10 mouse cellular contexts compared by ENCODE assay signal in the genomic region with DNA sequence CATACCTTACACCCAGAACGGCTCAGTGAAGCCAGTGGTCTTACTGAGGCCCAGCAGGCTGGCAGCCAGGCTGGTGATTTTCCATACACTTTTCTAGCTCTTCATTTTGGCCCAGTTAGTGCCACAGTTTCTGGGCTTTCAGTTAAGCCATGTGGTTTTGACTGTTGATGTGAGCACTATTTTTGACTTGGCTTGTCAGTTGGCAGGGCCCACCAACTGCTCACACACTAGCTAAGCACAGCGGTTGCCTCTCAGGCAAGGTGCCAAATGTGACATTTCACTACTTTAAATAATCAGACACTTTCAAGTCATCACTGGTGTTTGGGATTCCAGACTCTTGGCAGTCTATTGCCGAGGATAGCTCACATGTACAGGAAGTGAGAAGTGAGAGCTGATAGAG.
DNase-seq lines count a peak whose midpoint lies in the region; ATAC-seq lines count a peak whose summit lies in the region.
"Had no signal": no experiment of that assay in that cellular context is flagged by ENCODE, and none has a peak within 500 bp of the region (broad histone marks: within the 10 kb centered on the region; RNA-seq: fewer than 3 reads in every experiment).

No protein-coding gene starts in this region.

- H3K4me3 ChIP-seq in midbrain, embryonic 14.5 days (replicated peaks; ENCODE audit: low read depth, low read length): no peak overlapping the region
- H3K4me3 ChIP-seq in midbrain, embryonic 11.5 days (ENCODE audit: low read depth, low read length): no peak overlapping the region
- H3K4me3 ChIP-seq: embryonic facial prominence, embryonic 15.5 days; stomach, embryonic 15.5 days had no signal

- H3K9me3 ChIP-seq in midbrain, embryonic 14.5 days (ENCODE audit: control insufficient read depth, low read length): no peaks in the 10 kb centered on the region
- no peaks in the 10 kb centered on the region for H3K9me3 ChIP-seq in midbrain, embryonic 11.5 days (ENCODE audit: control insufficient read depth, low read length)
- H3K9me3 ChIP-seq: embryonic facial prominence, embryonic 15.5 days; stomach, embryonic 15.5 days had no signal

- no peaks in the 10 kb centered on the region for H3K36me3 ChIP-seq in midbrain, embryonic 14.5 days (ENCODE audit: control insufficient read depth, insufficient read depth, low read length)
- H3K36me3 ChIP-seq in midbrain, embryonic 11.5 days (ENCODE audit: control insufficient read depth, insufficient read depth, low read length): no peaks in the 10 kb centered on the region
- H3K36me3 ChIP-seq: embryonic facial prominence, embryonic 15.5 days; stomach, embryonic 15.5 days had no signal

- peak; percentile 46 for DNase-seq in midbrain, embryonic 14.5 days
- DNase-seq in midbrain, embryonic 11.5 days (ENCODE audit: low spot score, missing footprints): no peak
- peak; percentile 12 to 32 for DNase-seq in layer of hippocampus, postnatal 25 days (ENCODE audit: extremely low spot score in 1 of 2, low spot score in 1 of 2)
- DNase-seq in skeletal muscle tissue, adult 2 months (ENCODE audit: low read depth, low spot score): peak; percentile 4
- no peak for DNase-seq in spleen, postnatal 10 days (ENCODE audit: low spot score in 2 of 2)
- DNase-seq in kidney, postnatal 25 days: no peak

- WGBS in midbrain, embryonic 14.5 days: 83% methylated on average over 3 of the region's 3 CpGs
- WGBS in midbrain, embryonic 11.5 days: 87% methylated on average over 3 of the region's 3 CpGs

- no peak overlapping the region for H3K4me2 ChIP-seq in midbrain, embryonic 14.5 days (ENCODE audit: low read length)
- no peak overlapping the region for H3K4me2 ChIP-seq in midbrain, embryonic 11.5 days
- H3K4me2 ChIP-seq: embryonic facial prominence, embryonic 15.5 days; stomach, embryonic 15.5 days had no signal

- no peak for ATAC-seq in midbrain, embryonic 14.5 days (ENCODE audit: low FRiP score, low TSS enrichment)
- no peak for ATAC-seq in midbrain, embryonic 11.5 days (ENCODE audit: low FRiP score)
- peak; percentile 42; the same call in 1 of the 2 replicates for ATAC-seq in granulocyte monocyte progenitor cell, adult 5-6 weeks (replicated peaks; ENCODE audit: poor library complexity, severe bottlenecking)
- no peak for ATAC-seq in CD4-positive, CD25-positive, alpha-beta regulatory T cell, adult 4 months

- no peak overlapping the region for H3K9ac ChIP-seq in midbrain, embryonic 14.5 days (replicated peaks; ENCODE audit: low read length)
- H3K9ac ChIP-seq in midbrain, embryonic 11.5 days (ENCODE audit: low read length): no peak overlapping the region
- H3K9ac ChIP-seq: embryonic facial prominence, embryonic 15.5 days; stomach, embryonic 15.5 days had no signal

- H3K4me1 ChIP-seq in midbrain, embryonic 14.5 days (ENCODE audit: control insufficient read depth, insufficient read depth, low read length): no peaks in the 10 kb centered on the region
- H3K4me1 ChIP-seq in midbrain, embryonic 11.5 days (ENCODE audit: control insufficient read depth, insufficient read depth, low read length): no peaks in the 10 kb centered on the region
- H3K4me1 ChIP-seq: embryonic facial prominence, embryonic 15.5 days; stomach, embryonic 15.5 days had no signal

- H3K27ac ChIP-seq in midbrain, embryonic 14.5 days (replicated peaks; ENCODE audit: low read depth, low read length): no peak overlapping the region
- no peak overlapping the region for H3K27ac ChIP-seq in midbrain, embryonic 11.5 days (ENCODE audit: low read depth, low read length)
- H3K27ac ChIP-seq: embryonic facial prominence, embryonic 15.5 days; stomach, embryonic 15.5 days had no signal

- H3K27me3 ChIP-seq in midbrain, embryonic 14.5 days (ENCODE audit: control insufficient read depth, insufficient read depth, low read length): no peaks in the 10 kb centered on the region
- no peaks in the 10 kb centered on the region for H3K27me3 ChIP-seq in midbrain, embryonic 11.5 days (ENCODE audit: control insufficient read depth, insufficient read depth, low read length)
- H3K27me3 ChIP-seq: embryonic facial prominence, embryonic 15.5 days; stomach, embryonic 15.5 days had no signal

Comparison
In these comparisons a context has a peak if more than half of its experiments do, and no peak if none do; other contexts are left out.
1. DNase-seq: peak in midbrain, embryonic 14.5 days (single experiment), layer of hippocampus, postnatal 25 days (2 of 2) and skeletal muscle tissue, adult 2 months (single experiment); none in midbrain, embryonic 11.5 days (single experiment), spleen, postnatal 10 days (0 of 2) and kidney, postnatal 25 days (0 of 2).